Mouse (Mus musculus): ENCODE data around the gene Rcl1.

DNA sequence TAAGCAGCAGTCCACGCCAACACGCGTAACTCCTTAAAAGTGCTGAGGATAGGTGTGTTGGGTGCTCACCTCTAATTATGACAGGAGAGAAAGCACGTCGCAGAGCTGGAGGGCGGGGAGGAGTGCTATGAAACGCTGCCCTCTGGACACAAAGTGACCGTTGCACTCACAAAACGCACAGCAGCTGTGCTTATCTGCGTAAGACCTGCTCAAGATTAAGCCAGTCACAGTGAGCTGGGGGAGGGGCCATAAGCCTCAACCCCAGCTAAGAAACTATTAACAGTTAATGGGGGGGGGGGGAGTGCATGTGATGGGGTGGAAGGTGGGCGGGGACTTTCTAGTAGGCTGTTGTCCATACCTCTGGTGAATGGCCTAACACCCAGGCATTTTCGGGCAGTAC, 48.4 kb upstream of the Rcl1 start:
- TF ChIP-seq EP300 (IDR thresholded peaks at IDR 0.05; ENCODE audit: low read depth) (no peak), CTCF (IDR thresholded peaks at IDR 0.05; ENCODE audit: low read depth) (no peak)

Measured in liver, embryonic 14.5 days (tissue).